Mouse (Mus musculus): ENCODE measurements around the gene Lcn5.
A peak's percentile ranks its signal among the peaks of the same experiment; 100 is the strongest.

The Lcn5 gene

GRCm38 (mm10) chr2:25657652-25658051 lies at the start of gene Lcn5:
Gene Lcn5, plus strand, starts transcription at chr2:25657952.
- no peak for DNase-seq (ENCODE audit: extremely low spot score, low read depth, low spot score)

GRCm38 (mm10) chr2:25608671-25609070 lies 49.1 kb upstream of the Lcn5 start:
- no peak for DNase-seq (ENCODE audit: extremely low spot score, low read depth, low spot score)

- no peak for DNase-seq (ENCODE audit: extremely low spot score, low read depth, low spot score)
These were observed 41.4 kb upstream of the Lcn5 start for GRCm38 (mm10) chr2:25616398-25616797.

GRCm38 (mm10) chr2:25617578-25617977 lies 40.2 kb upstream of the Lcn5 start, which contains the start of gene Ccdc183:
Gene Ccdc183, minus strand, starts transcription at chr2:25617678.
- DNase-seq (ENCODE audit: extremely low spot score, low read depth, low spot score), result no peak

- no peak for DNase-seq (ENCODE audit: extremely low spot score, low read depth, low spot score)
These were observed 37.4 kb upstream of the Lcn5 start for GRCm38 (mm10) chr2:25620386-25620785.

GRCm38 (mm10) chr2:25620852-25621228 lies 36.9 kb upstream of the Lcn5 start:
- no peak for DNase-seq (ENCODE audit: extremely low spot score, low read depth, low spot score)

GRCm38 (mm10) chr2:25621229-25622200 lies 36.2 kb upstream of the Lcn5 start, which contains the start of gene Tmem141:
Gene Tmem141, minus strand, starts transcription at chr2:25622005.
- peak; percentile 22 for DNase-seq (ENCODE audit: extremely low spot score, low read depth, low spot score)

- DNase-seq (ENCODE audit: extremely low spot score, low read depth, low spot score), result no peak
These were observed 31.8 kb upstream of the Lcn5 start for GRCm38 (mm10) chr2:25625986-25626385.

GRCm38 (mm10) chr2:25627811-25628210 lies 29.9 kb upstream of the Lcn5 start, which contains the start of gene Fcna:
Gene Fcna, minus strand, starts transcription at chr2:25628030.
- no peak for DNase-seq (ENCODE audit: extremely low spot score, low read depth, low spot score)

- no peak for DNase-seq (ENCODE audit: extremely low spot score, low read depth, low spot score)
These were observed 29.0 kb upstream of the Lcn5 start for GRCm38 (mm10) chr2:25628738-25629137.

GRCm38 (mm10) chr2:25633616-25634015 lies 24.1 kb upstream of the Lcn5 start:
- DNase-seq (ENCODE audit: extremely low spot score, low read depth, low spot score), result no peak

- DNase-seq (ENCODE audit: extremely low spot score, low read depth, low spot score), result no peak
These were observed 23.7 kb upstream of the Lcn5 start for GRCm38 (mm10) chr2:25634046-25634445.

- no peak for DNase-seq (ENCODE audit: extremely low spot score, low read depth, low spot score)
These were observed 17.9 kb upstream of the Lcn5 start for GRCm38 (mm10) chr2:25639890-25640289.

GRCm38 (mm10) chr2:25652902-25653301 lies 4.8 kb upstream of the Lcn5 start, which contains the start of gene Lcn8:
Gene Lcn8, plus strand, starts transcription at chr2:25653120.
- no peak for DNase-seq (ENCODE audit: extremely low spot score, low read depth, low spot score)

- no peak for DNase-seq (ENCODE audit: extremely low spot score, low read depth, low spot score)
These were observed 3.2 kb upstream of the Lcn5 start for GRCm38 (mm10) chr2:25654502-25654901.

- DNase-seq (ENCODE audit: extremely low spot score, low read depth, low spot score), result no peak
These were observed 1.1 kb upstream of the Lcn5 start for GRCm38 (mm10) chr2:25656691-25657090.

- DNase-seq (ENCODE audit: extremely low spot score, low read depth, low spot score), result no peak
These were observed 506 bp upstream of the Lcn5 start for GRCm38 (mm10) chr2:25657246-25657645.

GRCm38 (mm10) chr2:25660279-25660678 lies 2.5 kb downstream of the Lcn5 start:
- no peak for DNase-seq (ENCODE audit: extremely low spot score, low read depth, low spot score)

- no peak for DNase-seq (ENCODE audit: extremely low spot score, low read depth, low spot score)
These were observed 3.7 kb downstream of the Lcn5 start for GRCm38 (mm10) chr2:25661245-25661970.

GRCm38 (mm10) chr2:25663511-25663910 lies 5.8 kb downstream of the Lcn5 start:
- DNase-seq (ENCODE audit: extremely low spot score, low read depth, low spot score), result no peak

GRCm38 (mm10) chr2:25664125-25664524 lies 6.4 kb downstream of the Lcn5 start:
- DNase-seq (ENCODE audit: extremely low spot score, low read depth, low spot score), result no peak

GRCm38 (mm10) chr2:25666516-25666915 lies 8.8 kb downstream of the Lcn5 start:
- no peak for DNase-seq (ENCODE audit: extremely low spot score, low read depth, low spot score)
